Mouse (Mus musculus) bone marrow macrophage, adult 2 months (primary cell): ENCODE results near the gene C2cd3.

Source experiments
- CTCF ChIP-seq: IDR thresholded peaks from 2 replicates; pipeline ENCODE4 v1.5.1; 2012; ENCODE audit warnings: low read depth, mild to moderate bottlenecking, low read length, moderate library complexity
- POLR2A ChIP-seq: IDR thresholded peaks from 2 replicates; pipeline ENCODE4 v1.6.1; 2012; ENCODE audit warnings: mild to moderate bottlenecking, low read depth, low read length, borderline replicate concordance

DNA sequence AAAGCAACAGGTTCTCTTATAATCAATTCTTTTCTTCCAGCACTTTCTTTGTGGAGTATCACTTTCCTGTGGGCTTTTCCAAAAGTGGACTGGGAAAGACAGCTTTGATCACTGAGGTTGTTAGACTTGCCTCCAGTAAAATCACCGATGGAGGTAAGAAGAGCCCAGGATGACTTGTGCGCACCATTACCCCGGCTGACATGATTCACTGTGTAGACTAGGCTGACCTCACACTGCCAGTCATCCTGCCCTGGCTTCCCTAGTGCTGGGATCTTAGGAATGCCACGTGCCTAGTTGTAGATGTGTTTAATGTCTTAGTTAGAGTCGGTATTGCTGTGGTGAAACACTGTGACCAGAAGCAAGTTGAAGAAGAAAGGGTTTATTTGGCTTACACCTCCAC lies 35.6 kb downstream of the C2cd3 start:
- TF ChIP-seq CTCF = no peak
- TF ChIP-seq POLR2A = no peak
